Mouse (Mus musculus) heart, embryonic 16.5 days (tissue): ENCODE data around the gene Gng12. TPM values are rescaled to one million over a fixed set of nuclear protein-coding genes. Genes with fewer than 3 reads are reported as not detected.
"Not testable (repeated sequence)": the region's sequence is repeated elsewhere in the genome, so short reads cannot be mapped to it uniquely, and the experiment has no call there.

Experiments
- ATAC-seq: fragments of 200-750 bp; cut with Nextera tagmentation; replicated peaks from 2 replicates; pipeline ENCODE4 v1.8.0; 2017; ENCODE audit warnings: moderate number of reproducible peaks; ENCODE audit not compliant: insufficient read depth, low FRiP score; ENCODE audit errors: extremely low read depth
- H3K27ac ChIP-seq: fragments of 300-500 bp; sonication (generic); 2 replicates; pipeline ENCODE4 v1.5.1; 2014; ENCODE audit warnings: mild to moderate bottlenecking, low read length, control low read depth, moderate library complexity
- H3K27me3 ChIP-seq: fragments of 300-500 bp; sonication (generic); 2 replicates; pipeline ENCODE4 v1.6.1; 2014; ENCODE audit warnings: low read length, mixed read lengths; ENCODE audit not compliant: control insufficient read depth, insufficient read depth
- H3K36me3 ChIP-seq: fragments of 300-500 bp; sonication (generic); 2 replicates; pipeline ENCODE4 v1.6.1; 2014; ENCODE audit not compliant: control insufficient read depth, insufficient read depth
- H3K4me1 ChIP-seq: fragments of 300-500 bp; sonication (generic); 2 replicates; pipeline ENCODE4 v1.6.1; 2014; ENCODE audit warnings: low read length, mixed read lengths; ENCODE audit not compliant: control insufficient read depth, insufficient read depth
- H3K4me2 ChIP-seq: fragments of 300-500 bp; sonication (generic); 2 replicates; pipeline ENCODE4 v1.6.1; 2014; ENCODE audit warnings: low read depth, mild to moderate bottlenecking, control low read depth, low read length
- H3K4me3 ChIP-seq: fragments of 300-500 bp; sonication (generic); 2 replicates; pipeline ENCODE4 v1.5.1; 2014; ENCODE audit warnings: mild to moderate bottlenecking, control low read depth, low read length
- H3K9ac ChIP-seq: fragments of 300-500 bp; sonication (generic); 2 replicates; pipeline ENCODE4 v1.6.1; 2014; ENCODE audit warnings: low read length, control low read depth
- H3K9me3 ChIP-seq: fragments of 300-500 bp; sonication (generic); replicated peaks from 2 replicates; pipeline ENCODE4 v1.6.1; 2016; ENCODE audit warnings: low read length; ENCODE audit not compliant: control insufficient read depth
- WGBS: fragments of 180-500 bp; shearing (Covaris S2); extraction: QIAGEN DNeasy Blood & Tissue Kit; methylation state at CpG from one replicate; pipeline ENCODE4 v1.1.7; 2014; 5-methylcytosine and 5-hydroxymethylcytosine counted together
- polyA plus RNA-seq: library from polyadenylated mRNA; unstranded; fragments of >200 nt; fragmentation: Nextera tagmentation; extraction: Ambion mirVana; gene quantifications from 2 replicates; pipeline ENCODE4 v1.2.1, GENCODE M21; 2015

Gene Gng12
- polyA plus RNA-seq, 1 experiment from 2014 or later = 54.5 TPM

GRCm38 (mm10) chr6:67032551-67032950 lies 136.4 kb downstream of the Gng12 start:
- not testable (repeated sequence) for H3K9me3 ChIP-seq, ATAC-seq, H3K4me2 ChIP-seq, H3K4me1 ChIP-seq, H3K9ac ChIP-seq, H3K4me3 ChIP-seq, H3K27ac ChIP-seq, H3K27me3 ChIP-seq, H3K36me3 ChIP-seq

GRCm38 (mm10) chr6:67032972-67033371 lies 136.8 kb downstream of the Gng12 start:
- H3K4me3 ChIP-seq, H3K9me3 ChIP-seq: not testable (repeated sequence)
- 83% methylated on average over 3 of the region's 4 CpGs for WGBS

GRCm38 (mm10) chr6:67033604-67034003 lies 137.4 kb downstream of the Gng12 start:
- no peaks in the 10 kb centered on the region for H3K27me3 ChIP-seq
- H3K9ac ChIP-seq = no peak overlapping the region
- H3K9me3 ChIP-seq = no peaks in the 10 kb centered on the region
- H3K27ac ChIP-seq = no peak overlapping the region
- H3K4me2 ChIP-seq = no peak overlapping the region
- no peak overlapping the region for H3K4me3 ChIP-seq
- no peaks in the 10 kb centered on the region for H3K36me3 ChIP-seq
- WGBS = 79% methylated on average over 4 of the region's 4 CpGs
- no peak for ATAC-seq
- H3K4me1 ChIP-seq = peaks cover 7% of the 10 kb centered on the region

More at GRCm38 (mm10) chr6:67032972-67033371, 136.8 kb downstream of the Gng12 start:
- H3K27ac ChIP-seq, H3K27me3 ChIP-seq, ATAC-seq, H3K36me3 ChIP-seq, H3K4me2 ChIP-seq, H3K4me1 ChIP-seq, H3K9ac ChIP-seq: not testable (repeated sequence)

GRCm38 (mm10) chr6:67034331-67035130 lies 138.3 kb downstream of the Gng12 start:
- H3K4me2 ChIP-seq = no peak overlapping the region
- H3K9ac ChIP-seq = no peak overlapping the region
- H3K36me3 ChIP-seq = no peaks in the 10 kb centered on the region
- H3K4me3 ChIP-seq = no peak overlapping the region
- 68% methylated on average over 7 of the region's 7 CpGs for WGBS
- no peaks in the 10 kb centered on the region for H3K9me3 ChIP-seq
- no peaks in the 10 kb centered on the region for H3K27me3 ChIP-seq
- H3K4me1 ChIP-seq = peaks cover 7% of the 10 kb centered on the region
- no peak for ATAC-seq
- H3K27ac ChIP-seq = no peak overlapping the region

GRCm38 (mm10) chr6:67035388-67036299 lies 139.4 kb downstream of the Gng12 start:
- H3K9ac ChIP-seq = peak overlapping the region; percentile 75
- ATAC-seq = no peak
- H3K4me2 ChIP-seq = peak overlapping the region; percentile 98
- no peaks in the 10 kb centered on the region for H3K9me3 ChIP-seq
- H3K27me3 ChIP-seq = no peaks in the 10 kb centered on the region
- no peak overlapping the region for H3K27ac ChIP-seq
- WGBS = 25% methylated on average over 19 of the region's 19 CpGs
- peak overlapping the region; percentile 64 for H3K4me3 ChIP-seq
- no peaks in the 10 kb centered on the region for H3K36me3 ChIP-seq
- H3K4me1 ChIP-seq = peaks cover 7% of the 10 kb centered on the region

- 0% methylated on average over 29 of the region's 29 CpGs for WGBS
- Histone ChIP-seq H3K36me3 (no peaks in the 10 kb centered on the region), H3K27me3 (no peaks in the 10 kb centered on the region), H3K4me3 (peak overlapping the region; percentile 64), H3K9me3 (no peaks in the 10 kb centered on the region), H3K27ac (peak overlapping the region; percentile 67), H3K4me1 (peaks cover 7% of the 10 kb centered on the region), H3K9ac (peak overlapping the region; percentile 75), H3K4me2 (peak overlapping the region; percentile 98)
- ATAC-seq = peak; percentile 70
Observed at GRCm38 (mm10) chr6:67036356-67036811, 140.2 kb downstream of the Gng12 start.

- peak within 1 kb of the TSS; percentile 67 for H3K27ac ChIP-seq
- peak; percentile 98 for ATAC-seq
- no peaks in the 10 kb centered on the region for H3K27me3 ChIP-seq
- peaks cover 7% of the 10 kb centered on the region for H3K4me1 ChIP-seq
- WGBS = under 1% methylated on average over 65 of the region's 69 CpGs
- H3K4me3 ChIP-seq = peak within 1 kb of the TSS; percentile 64
- no peaks in the 10 kb centered on the region for H3K36me3 ChIP-seq
- H3K4me2 ChIP-seq = peak within 1 kb of the TSS; percentile 98
- no peaks in the 10 kb centered on the region for H3K9me3 ChIP-seq
- H3K9ac ChIP-seq = peak within 1 kb of the TSS; percentile 75
Observed at GRCm38 (mm10) chr6:67036837-67037628, 140.8 kb downstream of the Gng12 start, which contains the start of gene Gadd45a. Gene Gadd45a (minus strand): TSS chr6:67037457.

GRCm38 (mm10) chr6:67038964-67039363 lies 142.8 kb downstream of the Gng12 start:
- WGBS = 90% methylated on average over 3 of the region's 3 CpGs
- Histone ChIP-seq H3K4me3 (no peak overlapping the region), H3K9ac (no peak overlapping the region), H3K4me1 (peaks cover 7% of the 10 kb centered on the region), H3K4me2 (no peak overlapping the region), H3K9me3 (no peaks in the 10 kb centered on the region), H3K27me3 (no peaks in the 10 kb centered on the region), H3K36me3 (no peaks in the 10 kb centered on the region), H3K27ac (no peak overlapping the region)
- no peak for ATAC-seq
